Mouse (Mus musculus) heart, postnatal 10 days (tissue): ENCODE measurements around the gene Mylk4. TPM values are rescaled to one million over a fixed set of nuclear protein-coding genes. Genes with fewer than 3 reads are reported as not detected.

Experiments used
- DNase-seq, 2 experiments: peaks; one replicate each; pipeline ENCODE4 v3.0.0; 2021
- intact Hi-C: fragments of 180-260 bp; cut with DNase I; formaldehyde crosslinking; loops from one replicate; pipeline ENCODE4 v1.15.1; 2025
- total RNA-seq, 2 experiments: library from RNA; stranded (reverse); gene quantifications; 2 replicates each; pipeline ENCODE4 v1.2.3; 2021

The Mylk4 gene
- total RNA-seq, 2 experiments from 2014 or later: 109 to 127 TPM

DNA sequence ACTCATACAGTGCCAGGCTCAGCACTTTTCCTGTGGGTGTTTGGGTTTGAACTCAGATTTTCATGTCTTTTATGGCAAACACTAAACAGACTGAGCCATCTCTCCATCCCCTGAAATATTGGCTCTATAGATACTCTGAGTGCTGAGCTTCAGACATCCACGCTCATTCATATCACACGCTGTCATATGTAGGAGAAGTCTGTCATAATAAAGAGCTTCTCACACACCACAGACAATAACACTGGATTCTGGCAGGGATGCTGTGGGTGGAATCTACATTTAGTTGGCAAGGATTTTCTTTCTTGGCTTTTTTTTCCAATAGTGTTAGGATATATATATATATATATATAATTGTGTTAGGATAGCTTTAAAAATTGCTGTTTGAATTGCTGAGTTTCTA lies 126.2 kb downstream of the Mylk4 start:
- intact Hi-C loops: no loop called here
- no peak for DNase-seq

Other genes with a start within 250 kb of the Mylk4 start
- gene Wrnip1, start 18.1 kb upstream of the Mylk4 start, total RNA-seq: 10 to 100 TPM; 27.4 to 28.8 TPM
- under 1 TPM; 0.81 to 0.82 TPM for gene D930007J09Rik, start 18.9 kb upstream of the Mylk4 start, total RNA-seq
- gene Serpinb1a, start 67.2 kb upstream of the Mylk4 start, total RNA-seq: 10 to 100 TPM in 1 of 2 experiments, 1 to 10 TPM in 1; 9.2 to 13.1 TPM
- 1 to 10 TPM in 1 of 2 experiments, under 1 TPM in 1; 0.74 to 1.5 TPM for gene Serpinb1c, start 114.3 kb upstream of the Mylk4 start, total RNA-seq
- 10 to 100 TPM; 23.9 to 33.8 TPM for gene Serpinb6b, start 181.3 kb upstream of the Mylk4 start, total RNA-seq
- gene Serpinb9, start 219.3 kb upstream of the Mylk4 start, total RNA-seq: 10 to 100 TPM in 1 of 2 experiments, 1 to 10 TPM in 1; 6.9 to 10.1 TPM
- under 1 TPM; 0.10 to 0.43 TPM for gene Serpinb9b, start 243.5 kb upstream of the Mylk4 start, total RNA-seq